Comparison of ENCODE assay signal across 10 mouse cellular contexts in genomic region chr19:44299078-44299477, GRCm38 (mm10). TPM values are rescaled to one million over a fixed set of nuclear protein-coding genes. Genes with fewer than 3 reads are reported as not detected.
A peak's percentile ranks its signal among the peaks of the same experiment; 100 is the strongest.
DNase-seq lines count a peak whose midpoint lies in the region; ATAC-seq lines count a peak whose summit lies in the region.
"Had no signal": no experiment of that assay in that cellular context is flagged by ENCODE, and none has a peak within 500 bp of the region (broad histone marks: within the 10 kb centered on the region; RNA-seq: fewer than 3 reads in every experiment).

No protein-coding gene starts in this region.

- DNase-seq in heart, postnatal 14 days: no peak
- DNase-seq in MN1 (ENCODE audit: low spot score): peak; percentile 14
- no peak for DNase-seq in midbrain, embryonic 11.5 days (ENCODE audit: low spot score, missing footprints)
- no peak for DNase-seq in yolk sac, embryonic 10.5 days (ENCODE audit: low spot score)
- no peak for DNase-seq in left cerebral cortex, adult 11 months (ENCODE audit: low spot score)
- DNase-seq in c-Kit-positive CD71-positive TER-119-positive erythroid progenitor cells, embryonic 14.5 days (ENCODE audit: low spot score): no peak
- DNase-seq: heart, postnatal 10 days; thymus, postnatal 25 days had no signal

- intact Hi-C loops in heart, postnatal 14 days (cut with DNase I): no loop called here

- no peaks in the 10 kb centered on the region for H3K9me3 ChIP-seq in heart, embryonic 14.5 days (ENCODE audit: control insufficient read depth, low read length)
- no peaks in the 10 kb centered on the region for H3K9me3 ChIP-seq in hindbrain, embryonic 13.5 days
- no peaks in the 10 kb centered on the region for H3K9me3 ChIP-seq in midbrain, embryonic 11.5 days (ENCODE audit: control insufficient read depth, low read length)

- no peak overlapping the region for H3K4me3 ChIP-seq in heart, embryonic 14.5 days (ENCODE audit: control insufficient read depth in 1 of 2, insufficient read depth in 1 of 2, low read depth in 1 of 2, low read length in 2 of 2)
- H3K4me3 ChIP-seq in hindbrain, embryonic 13.5 days: peak overlapping the region; percentile 90
- peak overlapping the region; percentile 95 for H3K4me3 ChIP-seq in midbrain, embryonic 11.5 days (ENCODE audit: low read depth, low read length)

- H3K27ac ChIP-seq in heart, embryonic 14.5 days (replicated peaks in 1 of 2; ENCODE audit: control insufficient read depth in 1 of 2, insufficient read depth in 1 of 2, low read depth in 2 of 2, low read length in 2 of 2): no peak overlapping the region
- H3K27ac ChIP-seq in hindbrain, embryonic 13.5 days: no peak overlapping the region
- no peak overlapping the region for H3K27ac ChIP-seq in midbrain, embryonic 11.5 days (ENCODE audit: low read depth, low read length)

- H3K9ac ChIP-seq in heart, embryonic 14.5 days (ENCODE audit: low read length): peak overlapping the region; percentile 44; the same call in 1 of the 2 replicates
- H3K9ac ChIP-seq in hindbrain, embryonic 13.5 days: peak overlapping the region; percentile 98
- H3K9ac ChIP-seq in midbrain, embryonic 11.5 days (ENCODE audit: low read length): peak overlapping the region; percentile 16; the same call in 1 of the 2 replicates

- H3K36me3 ChIP-seq in heart, embryonic 14.5 days (ENCODE audit: control insufficient read depth, insufficient read depth, low read length): peaks cover 92% of the 10 kb centered on the region
- peaks cover 84% of the 10 kb centered on the region for H3K36me3 ChIP-seq in hindbrain, embryonic 13.5 days
- peaks cover 77% of the 10 kb centered on the region for H3K36me3 ChIP-seq in midbrain, embryonic 11.5 days (ENCODE audit: control insufficient read depth, insufficient read depth, low read length)

- H3K4me2 ChIP-seq in heart, embryonic 14.5 days (ENCODE audit: low read length): peak overlapping the region; percentile 93; the same call in 1 of the 2 replicates
- H3K4me2 ChIP-seq in hindbrain, embryonic 13.5 days: peak overlapping the region; percentile 96
- H3K4me2 ChIP-seq in midbrain, embryonic 11.5 days: peak overlapping the region; percentile 100

- WGBS in heart, embryonic 14.5 days: 90% methylated on average over 9 of the region's 9 CpGs
- 84% methylated on average over 9 of the region's 9 CpGs for WGBS in hindbrain, embryonic 13.5 days
- 94% methylated on average over 9 of the region's 9 CpGs for whole genome bisulfite sequencing in midbrain, embryonic 11.5 days

- no peaks in the 10 kb centered on the region for H3K27me3 ChIP-seq in heart, embryonic 14.5 days (ENCODE audit: control insufficient read depth, insufficient read depth, low read length)
- H3K27me3 ChIP-seq in hindbrain, embryonic 13.5 days: no peaks in the 10 kb centered on the region
- H3K27me3 ChIP-seq in midbrain, embryonic 11.5 days (ENCODE audit: control insufficient read depth, insufficient read depth, low read length): no peaks in the 10 kb centered on the region

- H3K4me1 ChIP-seq in heart, embryonic 14.5 days (ENCODE audit: control insufficient read depth in 2 of 2, insufficient read depth in 2 of 2, low read length in 2 of 2): peaks cover 35 to 62% of the 10 kb centered on the region in 2 experiments
- peaks cover 76% of the 10 kb centered on the region for H3K4me1 ChIP-seq in hindbrain, embryonic 13.5 days (replicated peaks)
- peaks cover 42% of the 10 kb centered on the region for H3K4me1 ChIP-seq in midbrain, embryonic 11.5 days (ENCODE audit: control insufficient read depth, insufficient read depth, low read length)

- no peak for ATAC-seq in heart, embryonic 14.5 days (ENCODE audit: insufficient number of reproducible peaks, insufficient read depth, low FRiP score, low read depth)
- ATAC-seq in hindbrain, embryonic 13.5 days (ENCODE audit: low FRiP score): no peak
- no peak for ATAC-seq in midbrain, embryonic 11.5 days (ENCODE audit: low FRiP score)

RNA-seq across cellular contexts. Expression of gene Scd2, which starts 5.6 kb away (rescaled TPM):
- 139 and 146 TPM in 2 replicates for polyA plus RNA-seq in heart, embryonic 14.5 days (2014; fragmentation: Nextera tagmentation; extraction: Ambion mirVana)
- 10 to 100 TPM; 24.8 to 27.2 TPM for total RNA-seq in heart, postnatal 14 days (2021)
- 246 and 249 TPM in 2 replicates for polyA plus RNA-seq in hindbrain, embryonic 13.5 days (2015; fragmentation: Nextera tagmentation; extraction: Ambion mirVana)
- polyA plus RNA-seq in midbrain, embryonic 11.5 days (2014; fragmentation: Nextera tagmentation; extraction: Ambion mirVana): 353 and 358 TPM in 2 replicates

RNA-seq across cellular contexts. Expression of gene Scd4, which starts 33.8 kb away (rescaled TPM):
- polyA plus RNA-seq in heart, embryonic 14.5 days (2014; fragmentation: Nextera tagmentation; extraction: Ambion mirVana): 2.1 and 2.9 TPM in 2 replicates
- total RNA-seq in heart, postnatal 14 days (2021): 10 to 100 TPM; 13.1 to 14.0 TPM
- 0.09 and 0.19 TPM in 2 replicates for polyA plus RNA-seq in hindbrain, embryonic 13.5 days (2015; fragmentation: Nextera tagmentation; extraction: Ambion mirVana)
- 0.06 TPM in 1 of 2 replicates, not detected in the other for polyA plus RNA-seq in midbrain, embryonic 11.5 days (2014; fragmentation: Nextera tagmentation; extraction: Ambion mirVana)

Comparison
In these comparisons a context has a peak if more than half of its experiments do, and no peak if none do; other contexts are left out.
1. H3K4me3 ChIP-seq: peak in hindbrain, embryonic 13.5 days (single experiment) and midbrain, embryonic 11.5 days (single experiment); none in heart, embryonic 14.5 days (0 of 2).
2. H3K9ac ChIP-seq: peak in every context shown above with its lines; median percentile 98 in hindbrain, embryonic 13.5 days; 44 in heart, embryonic 14.5 days; 16 in midbrain, embryonic 11.5 days.
3. Peak in every context shown above with its lines, with median percentiles within 50 percentile points of each other: H3K4me2 ChIP-seq.